Mouse (Mus musculus): ENCODE results near the gene Galnt13.

GRCm38 (mm10) chr2:54431060-54431459 lies 5.1 kb upstream of the Galnt13 start:
- no peak for TF ChIP-seq POLR2A (IDR thresholded peaks at IDR 0.05; ENCODE audit: borderline replicate concordance, insufficient read depth, low read length)
- TF ChIP-seq CTCF (IDR thresholded peaks at IDR 0.05; ENCODE audit: borderline replicate concordance, insufficient read depth, low read depth, low read length), result no peak
